Mouse (Mus musculus) brain, embryonic 14.5 days (tissue): ENCODE data around the gene Klhdc4.

ENCODE experiments used
- CTCF ChIP-seq: fragments of 200-500 bp; IDR thresholded peaks from 2 replicates; pipeline ENCODE4 v1.5.1; 2012; ENCODE audit warnings: inconsistent platforms, mild to moderate bottlenecking, moderate library complexity, borderline replicate concordance; ENCODE audit not compliant: insufficient read depth, insufficient read length; ENCODE audit errors: extremely low read depth
- POLR2A ChIP-seq: fragments of 200-500 bp; IDR thresholded peaks from 2 replicates; pipeline ENCODE4 v1.6.1; 2012; ENCODE audit warnings: mild to moderate bottlenecking, inconsistent platforms, borderline replicate concordance; ENCODE audit not compliant: poor library complexity, insufficient read depth, insufficient read length, severe bottlenecking; ENCODE audit errors: extremely low read depth

- TF ChIP-seq POLR2A (no peak), CTCF (peak; percentile 32; the same call in 1 of the 2 replicates)
Observed at GRCm38 (mm10) chr8:121750512-121750911, 78.9 kb downstream of the Klhdc4 start.
